Mouse (Mus musculus) left cerebral cortex, postnatal 4 days (tissue): ENCODE data around the gene Prdm9. TPM values are rescaled to one million over a fixed set of nuclear protein-coding genes. Genes with fewer than 3 reads are reported as not detected.

ENCODE experiments used
- DNase-seq: peaks from one replicate; pipeline ENCODE4 v3.0.0-alpha.2; 2022
- intact Hi-C: fragments of 180-260 bp; cut with DNase I; formaldehyde crosslinking; loops from one replicate; pipeline ENCODE4 v1.15.1; 2025
- total RNA-seq, 2 experiments: library from RNA; stranded (reverse); gene quantifications; 2 replicates each; pipeline ENCODE4 v1.2.3; 2021

Prdm9 gene
- total RNA-seq, 2 experiments from 2014 or later, result 2.8 to 3.2 TPM

GRCm38 (mm10) chr17:15528887-15529286, 35.3 kb downstream of the Prdm9 start:
- intact Hi-C loops, result loop anchor here (5.0 to 10.0 kb wide), 2 partner anchors 203 to 226 kb away; no protein-coding TSS in a partner anchor
- no peak for DNase-seq

GRCm38 (mm10) chr17:15527811-15528136, 36.4 kb downstream of the Prdm9 start:
- intact Hi-C loops, result loop anchor here (5.0 to 10.0 kb wide), 2 partner anchors 205 to 227 kb away; no protein-coding TSS in a partner anchor
- DNase-seq, result no peak

GRCm38 (mm10) chr17:15526986-15527810, 37.0 kb downstream of the Prdm9 start, which contains the start of gene Pdcd2:
Pdcd2 (minus strand) TSS chr17:15527301.
- intact Hi-C loops, result loop anchor here (5.0 to 10.0 kb wide), 2 partner anchors 205 to 228 kb away; no protein-coding TSS in a partner anchor
- DNase-seq, result peak; percentile 95

- no peak for DNase-seq
- intact Hi-C loops, result loop anchor here (5.0 to 10.0 kb wide), 2 partner anchors 206 to 228 kb away; no protein-coding TSS in a partner anchor
Observed at GRCm38 (mm10) chr17:15526304-15526703, 37.9 kb downstream of the Prdm9 start.

- no peak for DNase-seq
- intact Hi-C loops, result no loop called here
Observed at GRCm38 (mm10) chr17:15518766-15519165, 45.4 kb downstream of the Prdm9 start.

- intact Hi-C loops, result no loop called here
- no peak for DNase-seq
Observed at GRCm38 (mm10) chr17:15518186-15518585, 46.0 kb downstream of the Prdm9 start.

- no peak for DNase-seq
- intact Hi-C loops, result no loop called here
Observed at GRCm38 (mm10) chr17:15517776-15518175, 46.4 kb downstream of the Prdm9 start.

- intact Hi-C loops, result no loop called here
- no peak for DNase-seq
Observed at GRCm38 (mm10) chr17:15510694-15511093, 53.5 kb downstream of the Prdm9 start.

- intact Hi-C loops, result loop anchor here (10.0 kb wide), 1 partner anchor 245 kb away; no protein-coding TSS in a partner anchor
- peak; percentile 97 for DNase-seq
Observed at GRCm38 (mm10) chr17:15499656-15500394, 64.3 kb downstream of the Prdm9 start, which contains the start of the genes Psmb1 and Tbp. Psmb1 (minus strand) TSS chr17:15499751. Tbp (plus strand) TSS chr17:15499888.

GRCm38 (mm10) chr17:15498753-15499113, 65.4 kb downstream of the Prdm9 start:
- no peak for DNase-seq
- intact Hi-C loops, result no loop called here

GRCm38 (mm10) chr17:15497882-15498752, 66.0 kb downstream of the Prdm9 start:
- intact Hi-C loops, result no loop called here
- DNase-seq, result peak; percentile 96

Other genes starting within 250 kb of the Prdm9 start
- gene Dll1, start 187.5 kb downstream of the Prdm9 start, total RNA-seq, result 10 to 100 TPM; 18.9 to 20.8 TPM
- gene Fam120b, start 168.2 kb downstream of the Prdm9 start, total RNA-seq, result 10 to 100 TPM; 39.8 to 40.4 TPM
- 100 to 1,000 TPM; 135 to 138 TPM for gene Psmb1, start 64.6 kb downstream of the Prdm9 start, total RNA-seq
- 10 to 100 TPM; 38.1 to 38.4 TPM for gene Tbp, start 64.5 kb downstream of the Prdm9 start, total RNA-seq
- 10 to 100 TPM; 23.2 to 24.3 TPM for gene Pdcd2, start 37.1 kb downstream of the Prdm9 start, total RNA-seq
- gene Chd1, start 140.6 kb upstream of the Prdm9 start, total RNA-seq, result 10 to 100 TPM; 28.5 to 29.1 TPM